Mouse (Mus musculus): Measurements from ENCODE around the gene Cnfn. TPM values are rescaled to one million over a fixed set of nuclear protein-coding genes. Genes with fewer than 3 reads are reported as not detected.

The Cnfn gene
- polyA plus RNA-seq, 1 experiment from 2014 or later, result not detected

- H3K4me2 ChIP-seq (ENCODE audit: low read length), result no peak overlapping the region
- H3K36me3 ChIP-seq (ENCODE audit: control insufficient read depth, insufficient read depth, low read length), result peaks cover 81% of the 10 kb centered on the region
- no peaks in the 10 kb centered on the region for H3K4me1 ChIP-seq (ENCODE audit: control insufficient read depth, insufficient read depth, low read length)
- H3K4me3 ChIP-seq (ENCODE audit: low read depth, low read length), result no peak overlapping the region
- 0 out of 2 replicates have a peak, but pooled peaks cover 4% of the 10 kb centered on the region for H3K27me3 ChIP-seq (replicated peaks; ENCODE audit: control insufficient read depth, insufficient read depth, low read length)
- no peak overlapping the region for H3K27ac ChIP-seq (ENCODE audit: low read depth, low read length)
- no peaks in the 10 kb centered on the region for H3K9me3 ChIP-seq (replicated peaks; ENCODE audit: control insufficient read depth, low read length)
- ATAC-seq, result no peak
- 91% methylated on average over 12 of the region's 12 CpGs for WGBS
- DNase-seq (ENCODE audit: low spot score), result no peak
- no peak overlapping the region for H3K9ac ChIP-seq (ENCODE audit: low read length)
Observed at GRCm38 (mm10) chr7:25385259-25385658, 15.7 kb upstream of the Cnfn start.

GRCm38 (mm10) chr7:25384818-25385217, 15.3 kb upstream of the Cnfn start:
- peaks cover 82% of the 10 kb centered on the region for H3K36me3 ChIP-seq (ENCODE audit: control insufficient read depth, insufficient read depth, low read length)
- no peaks in the 10 kb centered on the region; the same call in 1 of the 2 replicates for H3K4me1 ChIP-seq (ENCODE audit: control insufficient read depth, insufficient read depth, low read length)
- no peaks in the 10 kb centered on the region for H3K9me3 ChIP-seq (replicated peaks; ENCODE audit: control insufficient read depth, low read length)
- 87% methylated on average over 9 of the region's 9 CpGs for WGBS
- H3K9ac ChIP-seq (ENCODE audit: low read length), result no peak overlapping the region
- no peak overlapping the region for H3K4me2 ChIP-seq (ENCODE audit: low read length)
- no peak for ATAC-seq
- H3K27ac ChIP-seq (ENCODE audit: low read depth, low read length), result no peak overlapping the region
- DNase-seq (ENCODE audit: low spot score), result no peak
- 0 out of 2 replicates have a peak, but pooled peaks cover 4% of the 10 kb centered on the region for H3K27me3 ChIP-seq (replicated peaks; ENCODE audit: control insufficient read depth, insufficient read depth, low read length)
- H3K4me3 ChIP-seq (ENCODE audit: low read depth, low read length), result no peak overlapping the region

- Histone ChIP-seq H3K36me3 (ENCODE audit: control insufficient read depth, insufficient read depth, low read length) (peaks cover 82% of the 10 kb centered on the region), H3K9me3 (replicated peaks; ENCODE audit: control insufficient read depth, low read length) (no peaks in the 10 kb centered on the region), H3K4me3 (ENCODE audit: low read depth, low read length) (no peak overlapping the region)
Observed at GRCm38 (mm10) chr7:25384318-25384717, 14.8 kb upstream of the Cnfn start.

DNA sequence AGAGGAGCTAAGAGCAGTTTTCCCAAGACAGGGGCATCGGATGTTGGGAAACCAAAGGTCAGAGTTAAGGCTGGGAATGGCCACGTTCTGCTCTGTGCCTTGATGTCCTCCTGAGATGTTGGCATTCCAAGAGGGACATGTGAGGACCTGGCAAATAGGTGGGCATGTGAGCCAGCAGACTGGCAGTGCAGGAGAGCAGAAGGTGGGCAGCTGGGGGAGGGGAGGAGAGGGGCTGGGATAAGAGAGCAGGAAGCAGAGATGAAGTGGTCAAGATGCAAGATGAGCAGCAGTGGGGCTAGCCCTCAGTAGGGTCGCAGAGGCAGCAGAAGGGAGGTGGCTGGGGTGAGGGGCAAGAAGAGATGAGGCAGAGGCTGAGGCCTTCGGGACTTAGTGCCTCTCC, 14.4 kb upstream of the Cnfn start:
- H3K27me3 ChIP-seq (replicated peaks; ENCODE audit: control insufficient read depth, insufficient read depth, low read length), result 0 out of 2 replicates have a peak, but pooled peaks cover 4% of the 10 kb centered on the region
- 81% methylated on average over 4 of the region's 4 CpGs for WGBS

More at GRCm38 (mm10) chr7:25384318-25384717, 14.8 kb upstream of the Cnfn start:
- Histone ChIP-seq H3K4me2 (ENCODE audit: low read length) (no peak overlapping the region), H3K9ac (ENCODE audit: low read length) (no peak overlapping the region), H3K4me1 (ENCODE audit: control insufficient read depth, insufficient read depth, low read length) (no peaks in the 10 kb centered on the region; the same call in 1 of the 2 replicates), H3K27me3 (replicated peaks; ENCODE audit: control insufficient read depth, insufficient read depth, low read length) (0 out of 2 replicates have a peak, but pooled peaks cover 4% of the 10 kb centered on the region), H3K27ac (ENCODE audit: low read depth, low read length) (no peak overlapping the region)
- ATAC-seq (no peak), DNase-seq (ENCODE audit: low spot score) (no peak)
- 89% methylated on average over 13 of the region's 13 CpGs for WGBS

DNA sequence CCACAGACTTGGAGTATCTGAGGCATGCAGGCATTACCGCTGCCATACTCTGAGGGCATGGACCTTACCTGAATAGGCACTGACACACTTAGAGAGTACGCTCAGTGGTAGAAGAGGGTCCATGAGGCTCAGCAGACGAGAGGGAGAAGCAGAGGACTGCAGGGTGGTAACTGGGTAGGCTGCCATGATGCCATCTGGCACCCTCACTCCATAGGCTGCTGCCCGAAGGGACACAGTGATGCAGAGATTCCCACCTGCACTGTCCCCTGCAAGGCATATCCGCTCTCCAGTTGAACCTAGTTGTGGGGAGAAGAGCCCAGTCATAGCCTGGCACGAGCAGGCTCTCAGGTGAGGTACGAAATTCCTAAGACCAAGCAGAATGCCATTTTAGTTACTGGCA, 13.9 kb upstream of the Cnfn start:
- 0 out of 2 replicates have a peak, but pooled peaks cover 4% of the 10 kb centered on the region for H3K27me3 ChIP-seq (replicated peaks; ENCODE audit: control insufficient read depth, insufficient read depth, low read length)
- no peak for ATAC-seq
- WGBS, result 92% methylated on average over 7 of the region's 7 CpGs
- H3K36me3 ChIP-seq (ENCODE audit: control insufficient read depth, insufficient read depth, low read length), result peaks cover 78% of the 10 kb centered on the region
- no peaks in the 10 kb centered on the region; the same call in 1 of the 2 replicates for H3K4me1 ChIP-seq (ENCODE audit: control insufficient read depth, insufficient read depth, low read length)
- no peak for DNase-seq (ENCODE audit: low spot score)
- no peak overlapping the region for H3K4me2 ChIP-seq (ENCODE audit: low read length)
- no peak overlapping the region for H3K9ac ChIP-seq (ENCODE audit: low read length)
- H3K27ac ChIP-seq (ENCODE audit: low read depth, low read length), result no peak overlapping the region
- no peaks in the 10 kb centered on the region for H3K9me3 ChIP-seq (replicated peaks; ENCODE audit: control insufficient read depth, low read length)
- no peak overlapping the region for H3K4me3 ChIP-seq (ENCODE audit: low read depth, low read length)

More for the DNA sequence above, 14.4 kb upstream of the Cnfn start:
- Histone ChIP-seq H3K4me3 (ENCODE audit: low read depth, low read length) (no peak overlapping the region), H3K4me1 (ENCODE audit: control insufficient read depth, insufficient read depth, low read length) (no peaks in the 10 kb centered on the region; the same call in 1 of the 2 replicates), H3K9me3 (replicated peaks; ENCODE audit: control insufficient read depth, low read length) (no peaks in the 10 kb centered on the region), H3K4me2 (ENCODE audit: low read length) (no peak overlapping the region), H3K27ac (ENCODE audit: low read depth, low read length) (no peak overlapping the region), H3K9ac (ENCODE audit: low read length) (no peak overlapping the region), H3K36me3 (ENCODE audit: control insufficient read depth, insufficient read depth, low read length) (peaks cover 82% of the 10 kb centered on the region)
- DNase-seq (ENCODE audit: low spot score), result no peak
- ATAC-seq, result no peak

GRCm38 (mm10) chr7:25382541-25382940, 13.0 kb upstream of the Cnfn start:
- H3K9me3 ChIP-seq (replicated peaks; ENCODE audit: control insufficient read depth, low read length), result no peaks in the 10 kb centered on the region
- no peak overlapping the region for H3K9ac ChIP-seq (ENCODE audit: low read length)
- H3K4me2 ChIP-seq (ENCODE audit: low read length), result no peak overlapping the region
- no peak overlapping the region for H3K27ac ChIP-seq (ENCODE audit: low read depth, low read length)
- H3K4me1 ChIP-seq (ENCODE audit: control insufficient read depth, insufficient read depth, low read length), result no peaks in the 10 kb centered on the region; the same call in 1 of the 2 replicates
- no peak overlapping the region for H3K4me3 ChIP-seq (ENCODE audit: low read depth, low read length)
- 0 out of 2 replicates have a peak, but pooled peaks cover 4% of the 10 kb centered on the region for H3K27me3 ChIP-seq (replicated peaks; ENCODE audit: control insufficient read depth, insufficient read depth, low read length)
- H3K36me3 ChIP-seq (ENCODE audit: control insufficient read depth, insufficient read depth, low read length), result peaks cover 70% of the 10 kb centered on the region
- ATAC-seq, result no peak
- no peak for DNase-seq (ENCODE audit: low spot score)

- Histone ChIP-seq H3K9me3 (replicated peaks; ENCODE audit: control insufficient read depth, low read length) (no peaks in the 10 kb centered on the region), H3K27me3 (replicated peaks; ENCODE audit: control insufficient read depth, insufficient read depth, low read length) (0 out of 2 replicates have a peak, but pooled peaks cover 4% of the 10 kb centered on the region), H3K27ac (ENCODE audit: low read depth, low read length) (no peak overlapping the region), H3K36me3 (ENCODE audit: control insufficient read depth, insufficient read depth, low read length) (peaks cover 57% of the 10 kb centered on the region), H3K4me2 (ENCODE audit: low read length) (no peak overlapping the region), H3K4me3 (ENCODE audit: low read depth, low read length) (no peak overlapping the region), H3K4me1 (ENCODE audit: control insufficient read depth, insufficient read depth, low read length) (no peaks in the 10 kb centered on the region; the same call in 1 of the 2 replicates), H3K9ac (ENCODE audit: low read length) (no peak overlapping the region)
- ATAC-seq (no peak), DNase-seq (ENCODE audit: low spot score) (no peak)
- WGBS, result 29% methylated on average over 3 of the region's 3 CpGs
Observed at GRCm38 (mm10) chr7:25381284-25381680, 11.8 kb upstream of the Cnfn start.

DNA sequence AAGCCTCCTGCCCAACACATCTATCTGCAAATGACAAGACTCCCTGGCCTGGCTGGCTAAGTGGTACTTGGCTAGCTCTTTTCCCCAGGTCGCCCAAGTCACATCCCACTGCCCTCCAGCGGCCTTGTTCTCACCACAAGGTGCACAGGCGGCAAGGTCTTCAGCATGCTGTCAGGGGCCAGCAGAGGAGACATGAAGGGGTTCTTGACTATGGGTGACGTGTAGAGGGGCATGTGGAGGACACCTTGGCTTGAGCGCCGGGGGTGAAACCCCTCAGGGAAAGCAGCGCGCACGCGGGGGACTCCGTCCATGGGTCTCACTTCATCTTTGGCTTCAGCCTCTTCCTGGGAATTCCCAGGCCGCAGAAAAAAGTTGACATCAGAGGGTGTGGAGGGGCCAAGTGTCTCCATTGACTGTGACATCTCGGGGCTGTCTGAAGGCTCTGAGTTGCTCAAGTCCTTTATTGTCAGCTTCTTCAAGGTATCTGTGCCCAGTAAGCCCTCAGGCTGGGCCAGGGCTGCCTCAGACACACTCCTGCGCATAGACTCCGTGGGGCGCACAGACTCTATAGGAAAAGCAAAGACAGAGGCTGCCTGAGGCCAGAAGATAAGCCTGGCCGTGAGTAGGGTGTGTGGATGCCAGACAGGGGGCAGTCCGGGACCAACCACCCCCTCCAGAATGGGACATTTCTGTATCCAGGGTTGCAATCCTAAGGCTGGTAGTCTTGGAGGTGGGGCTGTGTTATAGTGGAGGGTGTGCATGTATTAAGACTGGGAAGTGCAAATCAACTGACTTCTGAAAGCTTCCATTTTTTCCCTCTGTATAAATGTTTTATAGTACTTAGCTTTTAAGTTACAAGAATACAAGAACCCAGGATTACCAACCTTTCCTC, 11.1 kb upstream of the Cnfn start:
- no peak for ATAC-seq
- H3K4me1 ChIP-seq (ENCODE audit: control insufficient read depth, insufficient read depth, low read length), result no peaks in the 10 kb centered on the region; the same call in 1 of the 2 replicates
- H3K9ac ChIP-seq (ENCODE audit: low read length), result no peak overlapping the region
- 0 out of 2 replicates have a peak, but pooled peaks cover 4% of the 10 kb centered on the region for H3K27me3 ChIP-seq (replicated peaks; ENCODE audit: control insufficient read depth, insufficient read depth, low read length)
- peaks cover 52% of the 10 kb centered on the region for H3K36me3 ChIP-seq (ENCODE audit: control insufficient read depth, insufficient read depth, low read length)
- H3K27ac ChIP-seq (ENCODE audit: low read depth, low read length), result no peak overlapping the region
- no peak overlapping the region for H3K4me3 ChIP-seq (ENCODE audit: low read depth, low read length)
- H3K4me2 ChIP-seq (ENCODE audit: low read length), result peak overlapping the region; percentile 60
- no peaks in the 10 kb centered on the region for H3K9me3 ChIP-seq (replicated peaks; ENCODE audit: control insufficient read depth, low read length)
- DNase-seq (ENCODE audit: low spot score), result no peak
- 58% methylated on average over 18 of the region's 18 CpGs for WGBS

All from forebrain, embryonic 14.5 days (tissue).